ENCODE assay signal across 16 mouse cellular contexts in genomic region chr6:115931639-115932038, GRCm38 (mm10). TPM values are rescaled to one million over a fixed set of nuclear protein-coding genes. Genes with fewer than 3 reads are reported as not detected.
"Had no signal": no experiment of that assay in that cellular context is flagged by ENCODE, and none has a peak within 500 bp of the region (broad histone marks: within the 10 kb centered on the region; RNA-seq: fewer than 3 reads in every experiment).

TSS of gene Rho (plus strand) at chr6:115931748.

- H3K9me3 ChIP-seq: limb, embryonic 12.5 days; liver, embryonic 13.5 days; lung, embryonic 15.5 days; megakaryocyte, embryonic 14.5 days; midbrain, embryonic 12.5 days had no signal

- H3K27me3 ChIP-seq: limb, embryonic 12.5 days; liver, embryonic 13.5 days; lung, embryonic 15.5 days; midbrain, embryonic 12.5 days had no signal

- H3K4me3 ChIP-seq: limb, embryonic 12.5 days; liver, embryonic 13.5 days; lung, embryonic 15.5 days; megakaryocyte, embryonic 14.5 days; midbrain, embryonic 12.5 days had no signal

- ATAC-seq: liver, postnatal 0 days had no signal

- H3K4me2 ChIP-seq: limb, embryonic 12.5 days; liver, embryonic 13.5 days; lung, embryonic 15.5 days; midbrain, embryonic 12.5 days had no signal

- H3K36me3 ChIP-seq: limb, embryonic 12.5 days; liver, embryonic 13.5 days; lung, embryonic 15.5 days; midbrain, embryonic 12.5 days had no signal

- H3K9ac ChIP-seq: liver, embryonic 13.5 days; liver, postnatal 0 days; lung, embryonic 15.5 days; midbrain, embryonic 12.5 days had no signal

- DNase-seq: kidney, adult 8-10 months; kidney, postnatal 25 days; layer of hippocampus, postnatal 36 days; liver; liver, embryonic 13.5 days; liver, postnatal 0 days; lung, postnatal 14 days; right cerebral cortex, postnatal 25 days; thymus, adult 18-20 months; thymus, postnatal 14 days had no signal

- H3K27ac ChIP-seq: limb, embryonic 12.5 days; liver, embryonic 13.5 days; lung, embryonic 15.5 days; macrophage; midbrain, embryonic 12.5 days had no signal

- H3K4me1 ChIP-seq: liver, embryonic 13.5 days had no signal

RNA-seq across cellular contexts. Expression of gene Rho, which starts in this region (rescaled TPM):
- polyA plus RNA-seq: liver, embryonic 13.5 days; liver, postnatal 0 days; macrophage; midbrain, embryonic 12.5 days; neural tube, embryonic 11.5 days had no signal
